Mouse (Mus musculus) heart, embryonic 11.5 days (tissue): Measurements from ENCODE around the gene Hexdc. TPM values are rescaled to one million over a fixed set of nuclear protein-coding genes. Genes with fewer than 3 reads are reported as not detected.
A peak's percentile ranks its signal among the peaks of the same experiment; 100 is the strongest.

ENCODE experiments used
- ATAC-seq: fragments of 200-750 bp; cut with Nextera tagmentation; replicated peaks from 2 replicates; pipeline ENCODE4 v1.8.0; 2017; ENCODE audit warnings: moderate library complexity; ENCODE audit not compliant: insufficient number of reproducible peaks, low FRiP score, low TSS enrichment
- H3K27ac ChIP-seq: fragments of 300-500 bp; sonication (generic); 2 replicates; pipeline ENCODE4 v1.5.1; 2014; ENCODE audit warnings: mild to moderate bottlenecking, low read depth, low read length
- H3K27me3 ChIP-seq: fragments of 300-500 bp; sonication (generic); 2 replicates; pipeline ENCODE4 v1.6.1; 2014; ENCODE audit warnings: mild to moderate bottlenecking, low read length, mixed read lengths; ENCODE audit not compliant: control insufficient read depth, insufficient read depth
- H3K36me3 ChIP-seq: fragments of 300-500 bp; sonication (generic); 2 replicates; pipeline ENCODE4 v1.6.1; 2014; ENCODE audit warnings: mild to moderate bottlenecking, low read length, moderate library complexity, mixed read lengths; ENCODE audit not compliant: control insufficient read depth, insufficient read depth
- H3K4me1 ChIP-seq: fragments of 300-500 bp; sonication (generic); 2 replicates; pipeline ENCODE4 v1.6.1; 2014; ENCODE audit warnings: low read length; ENCODE audit not compliant: control insufficient read depth, insufficient read depth
- H3K4me2 ChIP-seq: fragments of 300-500 bp; sonication (generic); 2 replicates; pipeline ENCODE4 v1.6.1; 2014; ENCODE audit warnings: mild to moderate bottlenecking, moderate library complexity
- H3K4me3 ChIP-seq: fragments of 300-500 bp; sonication (generic); 2 replicates; pipeline ENCODE4 v1.5.1; 2014; ENCODE audit warnings: low read depth, low read length
- H3K9ac ChIP-seq: fragments of 300-500 bp; sonication (generic); 2 replicates; pipeline ENCODE4 v1.6.1; 2014; ENCODE audit warnings: mild to moderate bottlenecking, low read depth, low read length, moderate library complexity
- H3K9me3 ChIP-seq: fragments of 300-500 bp; sonication (generic); replicated peaks from 2 replicates; pipeline ENCODE4 v1.6.1; 2016; ENCODE audit warnings: low read length; ENCODE audit not compliant: control insufficient read depth
- WGBS: fragments of 180-500 bp; shearing (Covaris S2); extraction: QIAGEN DNeasy Blood & Tissue Kit; methylation state at CpG from one replicate; pipeline ENCODE4 v1.1.7; 2014; ENCODE audit not compliant: insufficient replicate concordance; 5-methylcytosine and 5-hydroxymethylcytosine counted together
- polyA plus RNA-seq: library from polyadenylated mRNA; unstranded; fragments of >200 nt; fragmentation: Nextera tagmentation; extraction: Ambion mirVana; gene quantifications from 2 replicates; pipeline ENCODE4 v1.2.1, GENCODE M21; 2014

The Hexdc gene
- 6.2 and 7.9 TPM in 2 replicates for polyA plus RNA-seq

DNA sequence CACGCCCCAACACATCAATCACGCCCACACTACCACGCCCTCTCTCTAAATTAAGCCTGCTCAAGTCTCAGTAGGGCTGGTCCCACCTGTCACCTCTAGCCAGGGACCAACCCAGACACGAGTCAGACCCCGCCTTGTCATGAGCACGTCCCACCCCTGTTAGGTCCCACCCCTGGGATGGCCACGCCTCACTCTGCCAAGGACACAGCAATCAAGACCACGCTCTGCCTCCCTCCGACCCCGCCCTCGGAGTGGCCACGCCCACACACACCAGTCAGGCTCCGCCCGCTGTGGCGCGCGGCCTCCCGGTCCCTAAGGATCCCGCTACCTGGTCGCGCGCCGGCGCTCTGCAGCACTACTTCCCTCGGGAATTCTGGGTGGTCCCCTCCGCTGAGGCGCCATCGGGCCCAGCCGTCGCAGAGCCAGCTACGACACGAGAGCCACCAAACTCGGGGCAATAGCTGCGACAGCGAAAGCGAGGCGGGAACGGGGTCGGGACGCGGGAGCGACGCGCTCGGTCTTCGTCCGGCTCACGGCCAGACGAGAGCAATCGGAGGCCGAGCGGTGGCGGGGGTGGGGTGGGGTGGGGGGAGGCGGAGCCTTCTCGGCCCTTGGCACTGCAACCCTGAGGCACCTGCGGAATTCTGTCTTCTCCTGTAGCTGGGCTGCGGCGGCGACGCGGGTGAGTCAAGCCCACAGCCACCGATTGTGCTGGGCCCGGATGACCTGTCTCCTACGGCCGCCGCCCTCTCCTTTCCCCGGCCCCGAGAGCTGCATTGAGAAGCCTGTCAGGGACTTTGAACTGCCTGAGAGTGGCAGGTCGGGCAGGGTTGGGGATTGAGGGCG lies at the start of gene Hexdc, which contains the start of gene Ogfod3:
Hexdc (plus strand) TSS at position 273 of the 846 bp plus-strand sequence.
Ogfod3 (minus strand) TSS at position 551 of the 846 bp plus-strand sequence.
- peak within 1 kb of the TSS; percentile 79 for H3K4me3 ChIP-seq
- WGBS = under 1% methylated on average over 66 of the region's 70 CpGs
- peak; percentile 99 for ATAC-seq
- peak within 1 kb of the TSS; percentile 80 for H3K9ac ChIP-seq
- H3K36me3 ChIP-seq = no peaks in the 10 kb centered on the region
- H3K27me3 ChIP-seq = no peaks in the 10 kb centered on the region
- peak within 1 kb of the TSS; percentile 75 for H3K4me2 ChIP-seq
- peak within 1 kb of the TSS; percentile 84 for H3K27ac ChIP-seq
- H3K9me3 ChIP-seq = no peaks in the 10 kb centered on the region
- peaks cover 5% of the 10 kb centered on the region for H3K4me1 ChIP-seq

DNA sequence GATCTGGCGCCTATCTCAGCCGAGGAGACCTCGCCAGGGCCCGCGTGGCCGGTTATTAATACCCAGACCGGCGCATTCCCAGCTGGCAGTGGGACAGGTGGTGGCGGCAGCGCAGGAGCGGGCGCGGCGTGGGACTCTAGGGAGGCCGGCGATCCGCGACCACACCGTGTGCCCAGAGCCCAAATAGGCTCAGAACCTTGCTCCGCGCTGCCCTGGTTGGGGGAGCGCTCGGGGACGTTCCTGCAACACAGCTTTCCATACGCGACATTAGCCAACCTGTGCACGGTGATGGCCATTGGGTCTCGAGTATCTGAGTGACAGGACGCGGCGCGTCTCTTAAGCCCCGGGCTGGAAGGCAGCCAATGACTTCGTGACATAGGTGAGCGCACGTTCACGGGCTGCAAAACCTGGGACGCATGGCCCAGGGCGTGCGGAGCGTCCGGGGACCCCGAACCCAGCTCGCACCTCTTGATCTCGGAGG lies 47.8 kb upstream of the Hexdc start:
- H3K9ac ChIP-seq = no peak overlapping the region; the same call in 1 of the 2 replicates
- ATAC-seq = no peak
- H3K9me3 ChIP-seq = no peaks in the 10 kb centered on the region
- H3K4me3 ChIP-seq = peak overlapping the region; percentile 44
- peak overlapping the region; percentile 76 for H3K4me2 ChIP-seq
- peaks cover 38% of the 10 kb centered on the region for H3K27me3 ChIP-seq
- H3K4me1 ChIP-seq = peaks cover 6% of the 10 kb centered on the region; the same call in 1 of the 2 replicates
- under 1% methylated on average over 45 of the region's 45 CpGs for WGBS
- H3K27ac ChIP-seq = no peak overlapping the region
- H3K36me3 ChIP-seq = no peaks in the 10 kb centered on the region

DNA sequence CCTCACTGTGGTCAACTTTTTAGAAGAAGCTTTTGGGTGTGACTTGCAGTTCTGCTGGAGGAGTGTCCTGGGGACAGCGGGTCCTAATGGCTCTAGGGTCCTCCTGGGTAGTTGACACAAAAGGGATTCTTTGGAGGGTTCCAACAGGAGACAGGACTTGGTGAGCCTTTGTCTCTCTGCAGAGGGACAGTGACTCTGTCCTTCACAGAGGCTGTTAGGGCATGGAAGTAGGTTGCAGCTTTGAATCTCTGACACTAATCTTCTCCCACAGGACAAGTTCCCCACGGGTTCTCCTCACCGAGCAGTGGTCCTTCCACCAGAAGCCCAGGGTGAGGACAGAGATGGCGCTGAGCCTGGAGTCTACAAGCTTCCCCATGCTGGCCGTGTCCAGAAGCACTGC lies 44.3 kb upstream of the Hexdc start, which contains the start of gene Uts2r:
Uts2r (plus strand) TSS at position 301 of the 400 bp plus-strand sequence.
- Histone ChIP-seq H3K4me2 (no peak within 1 kb of the TSS), H3K9me3 (no peaks in the 10 kb centered on the region), H3K9ac (no peak within 1 kb of the TSS), H3K36me3 (no peaks in the 10 kb centered on the region), H3K4me3 (no peak within 1 kb of the TSS), H3K27ac (no peak within 1 kb of the TSS), H3K27me3 (peaks cover 34% of the 10 kb centered on the region), H3K4me1 (peaks cover 6% of the 10 kb centered on the region; the same call in 1 of the 2 replicates)
- 81% methylated on average over 5 of the region's 5 CpGs for whole genome bisulfite sequencing
- no peak for ATAC-seq

DNA sequence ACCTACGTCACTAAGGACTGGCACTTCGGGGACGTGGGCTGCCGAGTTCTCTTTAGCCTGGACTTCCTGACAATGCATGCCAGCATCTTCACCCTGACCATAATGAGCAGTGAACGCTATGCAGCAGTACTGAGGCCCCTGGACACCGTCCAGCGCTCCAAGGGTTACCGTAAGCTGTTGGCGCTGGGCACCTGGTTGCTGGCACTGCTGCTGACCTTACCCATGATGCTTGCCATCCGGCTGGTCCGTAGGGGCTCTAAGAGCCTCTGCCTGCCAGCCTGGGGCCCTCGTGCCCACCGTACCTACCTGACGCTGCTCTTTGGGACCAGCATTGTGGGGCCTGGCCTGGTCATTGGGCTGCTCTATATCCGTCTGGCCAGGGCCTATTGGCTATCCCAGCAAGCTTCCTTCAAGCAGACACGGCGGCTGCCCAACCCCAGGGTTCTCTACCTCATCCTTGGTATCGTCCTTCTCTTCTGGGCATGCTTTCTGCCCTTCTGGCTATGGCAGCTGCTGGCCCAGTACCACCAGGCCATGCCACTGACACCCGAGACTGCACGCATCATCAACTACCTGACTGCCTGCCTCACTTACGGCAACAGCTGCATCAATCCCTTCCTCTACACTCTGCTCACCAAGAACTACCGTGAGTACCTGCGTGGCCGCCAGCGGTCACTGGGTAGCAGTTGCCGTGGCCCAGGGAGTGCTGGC lies 43.4 kb upstream of the Hexdc start:
- H3K27ac ChIP-seq = no peak overlapping the region
- H3K4me2 ChIP-seq = no peak overlapping the region
- 87% methylated on average over 26 of the region's 26 CpGs for WGBS
- H3K9me3 ChIP-seq = no peaks in the 10 kb centered on the region
- H3K4me1 ChIP-seq = peaks cover 6% of the 10 kb centered on the region; the same call in 1 of the 2 replicates
- no peak for ATAC-seq
- no peak overlapping the region for H3K4me3 ChIP-seq
- no peaks in the 10 kb centered on the region for H3K36me3 ChIP-seq
- H3K9ac ChIP-seq = no peak overlapping the region
- peaks cover 26% of the 10 kb centered on the region for H3K27me3 ChIP-seq

DNA sequence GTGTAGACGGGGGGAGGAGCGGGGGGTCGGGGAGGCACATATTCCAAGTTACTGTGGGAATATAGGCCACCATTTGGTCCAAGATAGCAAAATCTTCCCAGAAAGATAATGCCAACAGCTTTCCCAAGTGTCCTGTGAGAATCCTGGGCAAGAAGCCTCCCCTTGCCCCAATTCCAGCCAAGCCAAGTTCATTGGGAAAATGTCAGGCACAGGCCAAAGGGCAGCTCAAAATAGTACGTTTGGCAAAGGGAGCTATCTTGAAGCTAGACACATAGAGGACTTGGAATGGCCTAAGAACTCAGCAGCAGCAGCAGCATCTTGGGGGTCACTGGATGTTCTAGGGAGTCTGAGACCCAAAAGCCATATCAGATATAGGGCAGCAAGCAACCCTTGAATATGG lies 40.5 kb upstream of the Hexdc start:
- Histone ChIP-seq H3K4me1 (no peaks in the 10 kb centered on the region), H3K4me2 (no peak overlapping the region), H3K9ac (no peak overlapping the region), H3K9me3 (no peaks in the 10 kb centered on the region), H3K4me3 (no peak overlapping the region), H3K27me3 (peaks cover 2% of the 10 kb centered on the region; the same call in 1 of the 2 replicates), H3K27ac (no peak overlapping the region), H3K36me3 (no peaks in the 10 kb centered on the region)
- 68% methylated on average over 4 of the region's 4 CpGs for WGBS
- ATAC-seq = no peak

DNA sequence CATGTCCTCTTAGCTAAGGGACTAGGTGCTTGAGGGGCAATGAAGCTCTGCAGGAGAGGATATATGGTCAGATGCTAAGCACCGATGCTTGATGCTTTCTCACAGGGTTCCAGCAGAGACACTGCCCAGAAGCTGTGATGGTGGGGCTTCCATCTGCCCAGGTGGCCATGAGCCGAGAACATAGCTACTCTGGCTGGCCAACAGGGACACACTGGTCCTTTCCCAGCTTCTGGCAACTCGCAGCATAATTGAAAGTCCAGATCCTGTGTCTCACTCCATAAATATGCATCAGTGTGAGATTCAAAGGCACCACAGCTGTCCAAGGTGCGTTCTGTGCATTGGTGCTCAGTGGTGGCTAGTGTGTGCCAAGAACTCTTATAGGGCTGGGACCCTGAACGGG lies 31.0 kb upstream of the Hexdc start:
- ATAC-seq = no peak
- H3K9ac ChIP-seq = no peak overlapping the region
- H3K4me3 ChIP-seq = no peak overlapping the region
- no peaks in the 10 kb centered on the region for H3K9me3 ChIP-seq
- H3K4me1 ChIP-seq = no peaks in the 10 kb centered on the region
- 78% methylated on average over 5 of the region's 5 CpGs for WGBS
- no peaks in the 10 kb centered on the region for H3K36me3 ChIP-seq
- no peaks in the 10 kb centered on the region for H3K27me3 ChIP-seq
- no peak overlapping the region for H3K27ac ChIP-seq
- H3K4me2 ChIP-seq = no peak overlapping the region

DNA sequence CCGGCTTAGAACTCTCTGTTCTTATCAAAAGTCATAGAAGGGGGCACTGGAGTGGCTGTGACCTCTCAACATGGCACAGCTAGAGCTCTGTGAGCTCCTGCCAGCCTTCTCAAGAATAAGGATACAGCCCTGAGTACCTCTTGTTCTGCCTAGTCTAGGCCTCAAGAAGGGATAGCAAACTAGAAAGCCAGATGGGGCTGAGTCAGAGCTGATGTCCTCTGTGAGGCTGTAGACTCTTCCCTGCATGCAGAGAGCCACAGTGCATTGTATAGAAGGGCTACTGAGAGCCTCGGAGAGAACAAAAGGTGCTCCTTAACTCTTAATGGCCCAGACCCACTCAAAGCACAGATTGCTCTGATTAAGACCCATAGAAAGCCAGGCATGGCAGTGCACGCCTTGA lies 30.0 kb upstream of the Hexdc start:
- no peak for ATAC-seq
- no peaks in the 10 kb centered on the region for H3K4me1 ChIP-seq
- no peak overlapping the region for H3K27ac ChIP-seq
- no peaks in the 10 kb centered on the region for H3K27me3 ChIP-seq
- H3K9me3 ChIP-seq = no peaks in the 10 kb centered on the region
- no peak overlapping the region for H3K4me3 ChIP-seq
- WGBS = 51% methylated on average over 3 of the region's 3 CpGs
- no peak overlapping the region for H3K4me2 ChIP-seq
- H3K36me3 ChIP-seq = no peaks in the 10 kb centered on the region
- no peak overlapping the region for H3K9ac ChIP-seq
